Mouse (Mus musculus) cortical plate, adult 2 months (tissue): ENCODE measurements at regions not wholly inside any gene's neighbourhood (a gene's known extent, or its start where the extent isn't known, plus 50 kb on each side); places are given as distances from the start of the nearest gene placed in this dataset.
A peak's percentile ranks its signal among the peaks of the same experiment; 100 is the strongest.

Experiments
- CTCF ChIP-seq: fragments of 200-500 bp; IDR thresholded peaks from 2 replicates; pipeline ENCODE4 v1.5.1; 2011; ENCODE audit warnings: mild to moderate bottlenecking, control low read depth, low read length; ENCODE audit not compliant: insufficient read depth; ENCODE audit errors: extremely low read depth
- POLR2A ChIP-seq: fragments of 200-500 bp; IDR thresholded peaks from 2 replicates; pipeline ENCODE4 v1.6.1; 2011; ENCODE audit warnings: mild to moderate bottlenecking, low read length, control low read depth; ENCODE audit not compliant: insufficient read depth; ENCODE audit errors: extremely low read depth

DNA sequence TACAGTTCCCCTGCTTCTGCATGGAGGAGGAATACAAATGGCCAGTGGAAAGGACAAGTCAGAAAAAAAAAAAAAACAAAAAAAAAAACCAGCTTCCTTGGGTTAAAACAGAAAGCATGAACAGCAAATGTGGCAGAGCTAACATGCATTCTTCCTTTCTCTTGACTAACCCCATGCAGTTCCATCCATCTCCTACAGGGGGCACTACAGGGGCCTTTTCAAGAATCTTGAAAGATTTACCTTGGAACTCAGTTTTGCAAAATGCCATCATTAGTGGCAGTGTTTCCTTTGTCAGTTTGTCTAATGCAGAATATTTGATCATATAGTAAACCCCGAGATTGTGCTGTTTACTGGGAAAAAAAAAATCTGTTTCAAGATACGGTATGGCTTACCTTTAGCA, 111.1 kb upstream of the Prmt6 start:
- no peak for TF ChIP-seq POLR2A
- peak; percentile 14; the same call in 1 of the 2 replicates for TF ChIP-seq CTCF
